Mouse (Mus musculus) embryonic facial prominence, embryonic 14.5 days (tissue): Measurements from ENCODE around the gene Avp. TPM values are rescaled to one million over a fixed set of nuclear protein-coding genes. Genes with fewer than 3 reads are reported as not detected.
"Not testable (repeated sequence)": the region's sequence is repeated elsewhere in the genome, so short reads cannot be mapped to it uniquely, and the experiment has no call there.

Experiments used
- ATAC-seq: fragments of 200-750 bp; cut with Nextera tagmentation; 2 replicates; pipeline ENCODE4 v1.8.0; 2017; ENCODE audit warnings: low read depth, moderate number of reproducible peaks, moderate TSS enrichment
- DNase-seq: peaks from one replicate; pipeline ENCODE4 v3.0.0-alpha.2; 2015; ENCODE audit warnings: low spot score
- H3K27ac ChIP-seq: fragments of 300-500 bp; sonication (generic); replicated peaks from 2 replicates; pipeline ENCODE4 v1.5.1; 2014; ENCODE audit warnings: low read depth, mild to moderate bottlenecking, low read length, moderate library complexity
- H3K27me3 ChIP-seq: fragments of 300-500 bp; sonication (generic); replicated peaks from 2 replicates; pipeline ENCODE4 v1.6.1; 2014; ENCODE audit warnings: low read length; ENCODE audit not compliant: control insufficient read depth, insufficient read depth
- H3K36me3 ChIP-seq: fragments of 300-500 bp; sonication (generic); 2 replicates; pipeline ENCODE4 v1.6.1; 2014; ENCODE audit warnings: low read length, mixed read lengths; ENCODE audit not compliant: control insufficient read depth, insufficient read depth
- H3K4me1 ChIP-seq: fragments of 300-500 bp; sonication (generic); 2 replicates; pipeline ENCODE4 v1.6.1; 2014; ENCODE audit warnings: antibody characterized with exemption, low read length; ENCODE audit not compliant: control insufficient read depth, insufficient read depth
- H3K4me2 ChIP-seq: fragments of 300-500 bp; sonication (generic); 2 replicates; pipeline ENCODE4 v1.6.1; 2014; ENCODE audit warnings: low read depth, mild to moderate bottlenecking, low read length, moderate library complexity, mixed read lengths
- H3K4me3 ChIP-seq: fragments of 300-500 bp; sonication (generic); 2 replicates; pipeline ENCODE4 v1.5.1; 2014; ENCODE audit warnings: low read depth, mild to moderate bottlenecking, low read length
- H3K9ac ChIP-seq: fragments of 300-500 bp; sonication (generic); 2 replicates; pipeline ENCODE4 v1.6.1; 2014; ENCODE audit warnings: low read depth, mild to moderate bottlenecking, low read length, moderate library complexity, mixed read lengths
- H3K9me3 ChIP-seq: fragments of 300-500 bp; sonication (generic); 2 replicates; pipeline ENCODE4 v1.6.1; 2016; ENCODE audit warnings: low read length; ENCODE audit not compliant: control insufficient read depth
- WGBS: fragments of 180-500 bp; shearing (Covaris S2); extraction: QIAGEN DNeasy Blood & Tissue Kit; methylation state at CpG from one replicate; pipeline ENCODE4 v1.1.7; 2014; 5-methylcytosine and 5-hydroxymethylcytosine counted together
- polyA plus RNA-seq: library from polyadenylated mRNA; unstranded; fragments of >200 nt; fragmentation: Nextera tagmentation; extraction: Ambion mirVana; gene quantifications from 2 replicates; pipeline ENCODE4 v1.2.1, GENCODE M21; 2014

Gene Avp
- polyA plus RNA-seq, 1 experiment from 2014 or later = not detected

- Histone ChIP-seq H3K27me3 (peaks cover 85% of the 10 kb centered on the region), H3K4me1 (0 out of 2 replicates have a peak, but pooled peaks cover 5% of the 10 kb centered on the region), H3K4me2 (no peak overlapping the region), H3K27ac (no peak overlapping the region), H3K4me3 (no peak overlapping the region), H3K36me3 (no peaks in the 10 kb centered on the region), H3K9ac (no peak overlapping the region), H3K9me3 (no peaks in the 10 kb centered on the region)
- no peak for DNase-seq
- 7% methylated on average over 10 of the region's 11 CpGs for WGBS
- no peak for ATAC-seq
Observed at GRCm38 (mm10) chr2:130578148-130578547, 4.2 kb downstream of the Avp start.

DNA sequence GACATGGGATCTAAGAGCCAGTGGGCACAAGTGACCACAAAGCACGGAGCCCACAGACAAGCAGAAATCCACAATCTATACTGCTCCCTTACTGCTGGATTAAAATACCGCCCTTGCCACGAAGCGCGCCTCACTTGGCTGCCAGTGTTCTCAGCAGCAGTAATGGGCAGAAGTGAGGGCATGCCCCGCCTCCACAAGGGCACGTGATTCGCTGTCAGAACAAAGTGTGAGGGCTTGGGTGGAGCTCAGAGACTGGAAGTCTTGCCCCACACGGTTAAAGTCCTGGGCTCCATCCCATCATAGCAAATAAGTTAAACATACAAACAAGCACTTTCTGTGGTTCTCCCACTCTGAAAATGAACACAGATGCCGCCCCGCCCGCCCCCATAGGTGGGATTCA is 4.7 kb downstream of the Avp start:
- Histone ChIP-seq H3K9me3 (no peaks in the 10 kb centered on the region), H3K36me3 (no peaks in the 10 kb centered on the region), H3K27me3 (peaks cover 80% of the 10 kb centered on the region), H3K9ac (no peak overlapping the region), H3K27ac (no peak overlapping the region), H3K4me2 (peak overlapping the region; percentile 57; the same call in 1 of the 2 replicates), H3K4me1 (0 out of 2 replicates have a peak, but pooled peaks cover 5% of the 10 kb centered on the region), H3K4me3 (peak overlapping the region; percentile 17)
- ATAC-seq (no peak), DNase-seq (no peak)
- WGBS = 3% methylated on average over 9 of the region's 12 CpGs

- peak overlapping the region; percentile 36 for H3K4me3 ChIP-seq
Observed at GRCm38 (mm10) chr2:130577021-130577420, 5.3 kb downstream of the Avp start.

DNA sequence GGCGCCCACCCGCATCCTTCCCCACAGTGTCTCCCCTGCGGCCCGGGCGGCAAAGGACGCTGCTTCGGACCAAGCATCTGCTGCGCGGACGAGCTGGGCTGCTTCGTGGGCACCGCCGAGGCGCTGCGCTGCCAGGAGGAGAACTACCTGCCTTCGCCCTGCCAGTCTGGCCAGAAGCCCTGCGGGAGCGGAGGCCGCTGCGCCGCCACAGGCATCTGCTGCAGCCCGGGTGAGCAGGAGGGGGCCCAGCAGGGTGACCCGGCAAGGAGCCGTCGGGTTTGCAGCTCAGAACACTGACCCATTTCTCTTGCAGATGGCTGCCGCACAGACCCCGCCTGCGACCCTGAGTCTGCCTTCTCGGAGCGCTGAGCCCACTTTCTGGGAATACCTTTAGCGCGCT is 5.8 kb downstream of the Avp start:
- not testable (repeated sequence) for ATAC-seq, DNase-seq, H3K36me3 ChIP-seq, H3K4me1 ChIP-seq, H3K9me3 ChIP-seq, H3K27ac ChIP-seq
- Histone ChIP-seq H3K4me3 (peak overlapping the region; percentile 36), H3K4me2 (peak overlapping the region; percentile 57), H3K27me3 (peaks cover 69% of the 10 kb centered on the region), H3K9ac (peak overlapping the region; percentile 42; the same call in 1 of the 2 replicates)
- WGBS = under 1% methylated on average over 22 of the region's 32 CpGs

More at GRCm38 (mm10) chr2:130577021-130577420, 5.3 kb downstream of the Avp start:
- WGBS = 3% methylated on average over 9 of the region's 9 CpGs
- H3K36me3 ChIP-seq = no peaks in the 10 kb centered on the region
- 0 out of 2 replicates have a peak, but pooled peaks cover 5% of the 10 kb centered on the region for H3K4me1 ChIP-seq
- peak overlapping the region; percentile 57 for H3K4me2 ChIP-seq
- no peak overlapping the region for H3K9ac ChIP-seq
- peaks cover 73% of the 10 kb centered on the region for H3K27me3 ChIP-seq
- DNase-seq (no peak), ATAC-seq (no peak)
- no peaks in the 10 kb centered on the region for H3K9me3 ChIP-seq
- H3K27ac ChIP-seq = no peak overlapping the region

- Histone ChIP-seq H3K4me1 (0 out of 2 replicates have a peak, but pooled peaks cover 5% of the 10 kb centered on the region), H3K36me3 (no peaks in the 10 kb centered on the region), H3K27ac (no peak within 1 kb of the TSS), H3K4me3 (peak within 1 kb of the TSS; percentile 36), H3K9me3 (no peaks in the 10 kb centered on the region), H3K27me3 (peaks cover 62% of the 10 kb centered on the region), H3K9ac (peak within 1 kb of the TSS; percentile 42; the same call in 1 of the 2 replicates), H3K4me2 (peak within 1 kb of the TSS; percentile 57)
- WGBS = 42% methylated on average over 8 of the region's 9 CpGs
- ATAC-seq (no peak), DNase-seq (no peak)
Observed at GRCm38 (mm10) chr2:130575873-130576272, 6.5 kb downstream of the Avp start, which contains the start of gene Oxt. Gene Oxt, plus strand, starts transcription at chr2:130576173.

- 84% methylated on average over 5 of the region's 5 CpGs for WGBS
- no peak for ATAC-seq
- Histone ChIP-seq H3K27me3 (peaks cover 53% of the 10 kb centered on the region), H3K4me1 (0 out of 2 replicates have a peak, but pooled peaks cover 5% of the 10 kb centered on the region), H3K27ac (no peak overlapping the region), H3K4me2 (no peak overlapping the region), H3K36me3 (no peaks in the 10 kb centered on the region), H3K9me3 (no peaks in the 10 kb centered on the region), H3K4me3 (no peak overlapping the region), H3K9ac (no peak overlapping the region)
- DNase-seq = no peak
Observed at GRCm38 (mm10) chr2:130574960-130575359, 7.4 kb downstream of the Avp start.

DNA sequence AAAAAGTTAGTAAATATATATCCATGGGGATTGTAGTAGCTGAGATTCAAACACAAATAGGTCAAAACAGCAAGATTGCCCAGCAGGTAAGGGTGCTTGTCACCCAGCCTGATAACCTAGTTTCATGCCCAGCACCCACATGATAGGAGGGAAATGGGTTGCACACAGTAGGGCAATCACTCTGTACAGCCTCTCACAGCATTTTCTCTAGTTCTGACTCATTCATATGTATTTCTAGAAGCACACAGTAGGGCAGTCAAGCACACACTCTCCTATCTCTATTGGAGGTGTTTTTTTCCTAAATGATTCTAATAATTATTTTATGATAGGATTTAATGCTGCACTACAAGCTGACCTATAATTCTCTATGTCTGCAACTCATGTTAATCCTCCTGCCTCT is 12.4 kb downstream of the Avp start:
- Histone ChIP-seq H3K4me2 (no peak overlapping the region), H3K9me3 (no peaks in the 10 kb centered on the region), H3K4me1 (peaks cover 2% of the 10 kb centered on the region; the same call in 1 of the 2 replicates), H3K27ac (no peak overlapping the region), H3K9ac (no peak overlapping the region), H3K27me3 (peaks cover 3% of the 10 kb centered on the region; the same call in 1 of the 2 replicates), H3K36me3 (peaks cover 22% of the 10 kb centered on the region), H3K4me3 (no peak overlapping the region)
- ATAC-seq (no peak), DNase-seq (no peak)

DNA sequence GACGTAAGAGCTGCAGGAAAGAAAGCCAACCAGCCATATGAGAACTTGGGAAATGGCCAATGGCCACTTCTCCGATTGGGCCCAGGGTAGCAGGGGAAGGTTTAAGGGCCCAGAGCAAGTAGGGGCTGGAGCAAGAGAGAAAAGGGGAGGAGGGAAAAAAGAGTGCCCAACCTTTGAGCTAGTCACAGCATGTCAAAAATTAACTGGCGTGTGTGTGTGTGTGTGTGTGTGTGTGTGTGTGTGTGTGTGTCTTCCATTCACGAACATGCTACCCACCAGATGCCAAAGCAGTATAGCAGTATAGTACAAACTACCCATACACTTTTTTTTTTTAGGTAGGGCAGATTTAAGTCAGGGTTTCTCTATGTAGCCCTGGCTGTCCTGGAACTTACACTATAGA is 13.4 kb downstream of the Avp start:
- Histone ChIP-seq H3K4me1 (peaks cover 9% of the 10 kb centered on the region), H3K9ac (no peak overlapping the region), H3K9me3 (no peaks in the 10 kb centered on the region), H3K27ac (no peak overlapping the region), H3K4me3 (no peak overlapping the region), H3K36me3 (peaks cover 25% of the 10 kb centered on the region), H3K27me3 (no peaks in the 10 kb centered on the region), H3K4me2 (no peak overlapping the region)
- DNase-seq (no peak), ATAC-seq (no peak)
- WGBS = 64% methylated on average over 4 of the region's 4 CpGs

DNA sequence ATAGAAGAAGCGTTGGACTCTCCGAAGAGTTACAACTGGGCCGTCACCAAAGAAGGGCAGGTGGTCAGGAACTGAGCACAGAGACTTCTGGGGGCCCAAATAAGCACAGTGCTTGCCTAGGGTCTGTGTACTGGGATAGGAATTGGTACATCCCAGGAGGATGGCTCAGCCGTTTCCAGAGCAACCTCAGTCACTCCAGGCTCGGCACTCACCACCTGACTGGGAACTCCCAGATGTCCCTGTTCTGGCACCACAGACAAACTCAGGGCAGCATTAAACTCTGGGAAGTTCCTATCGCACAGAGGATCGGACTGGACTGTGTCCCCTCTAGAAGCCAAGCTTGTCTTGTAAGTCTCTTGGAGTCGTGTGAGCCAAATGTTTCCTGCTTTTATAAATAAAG is 17.4 kb downstream of the Avp start:
- Histone ChIP-seq H3K4me2 (peak overlapping the region; percentile 87), H3K9me3 (no peaks in the 10 kb centered on the region), H3K9ac (0 out of 2 replicates have a peak overlapping the region, but pooled peaks have one; percentile 89), H3K4me1 (peaks cover 9% of the 10 kb centered on the region), H3K27ac (no peak overlapping the region), H3K36me3 (peaks cover 25% of the 10 kb centered on the region), H3K27me3 (no peaks in the 10 kb centered on the region), H3K4me3 (peak overlapping the region; percentile 91; the same call in 1 of the 2 replicates)
- WGBS = 81% methylated on average over 8 of the region's 8 CpGs
- no peak for DNase-seq
- ATAC-seq = no peak
